Mouse (Mus musculus): ENCODE measurements around the gene Ms4a7.
"Not testable (repeated sequence)": the region's sequence is repeated elsewhere in the genome, so short reads cannot be mapped to it uniquely, and the experiment has no call there.

The Ms4a7 gene

GRCm38 (mm10) chr19:11335932-11336331 is at the start of gene Ms4a7:
Ms4a7 (minus strand) TSS chr19:11336146.
- no peak for DNase-seq (ENCODE audit: low read depth in 2 of 2, low spot score in 2 of 2)

- no peak for DNase-seq (ENCODE audit: low read depth in 2 of 2, low spot score in 2 of 2)
Measured at GRCm38 (mm10) chr19:11376399-11376798, 40.5 kb upstream of the Ms4a7 start.

- no peak for DNase-seq (ENCODE audit: low read depth in 2 of 2, low spot score in 2 of 2)
Measured at GRCm38 (mm10) chr19:11375273-11375672, 39.3 kb upstream of the Ms4a7 start, which contains the start of gene Ms4a4a. Ms4a4a (plus strand) TSS chr19:11375523.

- DNase-seq (ENCODE audit: low read depth in 2 of 2, low spot score in 2 of 2): no peak
Measured at GRCm38 (mm10) chr19:11371181-11371580, 35.2 kb upstream of the Ms4a7 start.

GRCm38 (mm10) chr19:11368310-11368709 is 32.4 kb upstream of the Ms4a7 start:
- no peak for DNase-seq (ENCODE audit: low read depth in 2 of 2, low spot score in 2 of 2)

GRCm38 (mm10) chr19:11362002-11362401 is 26.1 kb upstream of the Ms4a7 start:
- peak; percentile 72 to 77 for DNase-seq (ENCODE audit: low read depth in 2 of 2, low spot score in 2 of 2)

GRCm38 (mm10) chr19:11360106-11360505 is 24.2 kb upstream of the Ms4a7 start:
- DNase-seq (ENCODE audit: low read depth in 2 of 2, low spot score in 2 of 2): peak in 1 of 2 experiments; percentile 54

- DNase-seq (ENCODE audit: low read depth in 2 of 2, low spot score in 2 of 2): peak; percentile 80 to 81
Measured at GRCm38 (mm10) chr19:11355730-11356129, 19.8 kb upstream of the Ms4a7 start.

- DNase-seq (ENCODE audit: low read depth in 2 of 2, low spot score in 2 of 2): peak; percentile 38 to 62
Measured at GRCm38 (mm10) chr19:11351878-11352277, 15.9 kb upstream of the Ms4a7 start.

- DNase-seq (ENCODE audit: low read depth in 2 of 2, low spot score in 2 of 2): no peak
Measured at GRCm38 (mm10) chr19:11349698-11350481, 13.9 kb upstream of the Ms4a7 start.

GRCm38 (mm10) chr19:11343992-11344391 is 8.0 kb upstream of the Ms4a7 start:
- DNase-seq (ENCODE audit: low read depth in 2 of 2, low spot score in 2 of 2): no peak

GRCm38 (mm10) chr19:11343147-11343546 is 7.2 kb upstream of the Ms4a7 start:
- no peak for DNase-seq (ENCODE audit: low read depth in 2 of 2, low spot score in 2 of 2)

- DNase-seq (ENCODE audit: low read depth in 2 of 2, low spot score in 2 of 2): no peak
Measured at GRCm38 (mm10) chr19:11321123-11321522, 14.8 kb downstream of the Ms4a7 start.

GRCm38 (mm10) chr19:11316786-11317185 is 19.2 kb downstream of the Ms4a7 start:
- no peak for DNase-seq (ENCODE audit: low read depth in 2 of 2, low spot score in 2 of 2)

- no peak for DNase-seq (ENCODE audit: low read depth in 2 of 2, low spot score in 2 of 2)
Measured at GRCm38 (mm10) chr19:11314354-11314753, 21.6 kb downstream of the Ms4a7 start, which contains the start of gene Ms4a14. Ms4a14 (minus strand) TSS chr19:11314454.

GRCm38 (mm10) chr19:11308888-11309287 is 27.1 kb downstream of the Ms4a7 start:
- DNase-seq (ENCODE audit: low read depth in 2 of 2, low spot score in 2 of 2): no peak

GRCm38 (mm10) chr19:11299529-11299928 is 36.4 kb downstream of the Ms4a7 start:
- DNase-seq (ENCODE audit: low read depth in 2 of 2, low spot score in 2 of 2): not testable (repeated sequence)

- DNase-seq (ENCODE audit: low read depth in 2 of 2, low spot score in 2 of 2): no peak
Measured at GRCm38 (mm10) chr19:11298939-11299338, 37.0 kb downstream of the Ms4a7 start.

- not testable (repeated sequence) for DNase-seq (ENCODE audit: low read depth in 2 of 2, low spot score in 2 of 2)
Measured at GRCm38 (mm10) chr19:11293616-11294015, 42.3 kb downstream of the Ms4a7 start.

GRCm38 (mm10) chr19:11292990-11293389 is 43.0 kb downstream of the Ms4a7 start:
- peak; percentile 1 to 11 for DNase-seq (ENCODE audit: low read depth in 2 of 2, low spot score in 2 of 2)

- DNase-seq (ENCODE audit: low read depth in 2 of 2, low spot score in 2 of 2): no peak
Measured at GRCm38 (mm10) chr19:11283773-11284172, 52.2 kb downstream of the Ms4a7 start, which contains the start of gene Ms4a5. Ms4a5 (minus strand) TSS chr19:11283873.

GRCm38 (mm10) chr19:11280223-11280622 is 55.7 kb downstream of the Ms4a7 start:
- DNase-seq (ENCODE audit: low read depth in 2 of 2, low spot score in 2 of 2): no peak

GRCm38 (mm10) chr19:11276431-11276830 is 59.5 kb downstream of the Ms4a7 start:
- no peak for DNase-seq (ENCODE audit: low read depth in 2 of 2, low spot score in 2 of 2)

Measured in CD8-positive naive resting alpha-beta T cell, adult 2 months (primary cell).